Comparison of ENCODE assay signal across 8 mouse cellular contexts in genomic region chr11:20561323-20562002, GRCm38 (mm10). TPM values are rescaled to one million over a fixed set of nuclear protein-coding genes. Genes with fewer than 3 reads are reported as not detected.
DNase-seq lines count a peak whose midpoint lies in the region; ATAC-seq lines count a peak whose summit lies in the region.

No protein-coding gene starts in this region.

- peak overlapping the region; percentile 21; the same call in 1 of the 2 replicates for H3K4me3 ChIP-seq in embryonic facial prominence, embryonic 11.5 days (ENCODE audit: low read depth, low read length)
- peak overlapping the region; percentile 38 for H3K4me3 ChIP-seq in heart, embryonic 15.5 days
- peak overlapping the region; percentile 19; the same call in 1 of the 2 replicates for H3K4me3 ChIP-seq in stomach, embryonic 14.5 days (ENCODE audit: low read depth, low read length)

- no peaks in the 10 kb centered on the region for H3K9me3 ChIP-seq in embryonic facial prominence, embryonic 11.5 days (replicated peaks; ENCODE audit: control insufficient read depth, low read length)
- H3K9me3 ChIP-seq in heart, embryonic 15.5 days (replicated peaks) = no peaks in the 10 kb centered on the region
- H3K9me3 ChIP-seq in stomach, embryonic 14.5 days (ENCODE audit: control insufficient read depth, low read depth, low read length) = no peaks in the 10 kb centered on the region

- no peaks in the 10 kb centered on the region for H3K4me1 ChIP-seq in embryonic facial prominence, embryonic 11.5 days (ENCODE audit: control insufficient read depth, insufficient read depth, low read length)
- H3K4me1 ChIP-seq in heart, embryonic 15.5 days (replicated peaks) = peaks cover 18% of the 10 kb centered on the region
- H3K4me1 ChIP-seq in stomach, embryonic 14.5 days (ENCODE audit: control insufficient read depth, insufficient read depth, low read length) = peaks cover 6% of the 10 kb centered on the region; the same call in 1 of the 2 replicates

- H3K36me3 ChIP-seq in embryonic facial prominence, embryonic 11.5 days (replicated peaks; ENCODE audit: control insufficient read depth, insufficient read depth, low read depth, low read length) = no peaks in the 10 kb centered on the region
- H3K36me3 ChIP-seq in heart, embryonic 15.5 days = no peaks in the 10 kb centered on the region
- H3K36me3 ChIP-seq in stomach, embryonic 14.5 days (ENCODE audit: control insufficient read depth, insufficient read depth, low read length) = no peaks in the 10 kb centered on the region

- H3K9ac ChIP-seq in embryonic facial prominence, embryonic 11.5 days (replicated peaks; ENCODE audit: low read length) = peak overlapping the region; percentile 39; the same call in 1 of the 2 replicates
- H3K9ac ChIP-seq in heart, embryonic 15.5 days = no peak overlapping the region
- no peak overlapping the region for H3K9ac ChIP-seq in stomach, embryonic 14.5 days (replicated peaks; ENCODE audit: low read depth, low read length)

- peak; percentile 37 to 79 for DNase-seq in adrenal gland, adult (ENCODE audit: inconsistent age in 2 of 2, low spot score in 1 of 2)
- DNase-seq in adrenal gland, adult 8-10 months = no peak
- peak; percentile 72 for DNase-seq in adrenal gland, postnatal 10 days
- peak; percentile 81 for DNase-seq in embryonic facial prominence, embryonic 11.5 days (ENCODE audit: low spot score)
- peak; percentile 42 to 74 for DNase-seq in kidney, postnatal 36 days

- 12% methylated on average over 13 of the region's 13 CpGs for WGBS in embryonic facial prominence, embryonic 11.5 days
- WGBS in heart, embryonic 15.5 days = 7% methylated on average over 13 of the region's 13 CpGs
- 3% methylated on average over 13 of the region's 13 CpGs for WGBS in stomach, embryonic 14.5 days

- ATAC-seq in embryonic facial prominence, embryonic 11.5 days (replicated peaks; ENCODE audit: insufficient number of reproducible peaks, low FRiP score, low TSS enrichment, low read depth) = peak; percentile 98
- ATAC-seq in heart, embryonic 15.5 days (replicated peaks; ENCODE audit: insufficient number of reproducible peaks, insufficient read depth, low FRiP score, low read depth) = peak; percentile 96
- ATAC-seq in megakaryocyte progenitor cell, adult 5-6 weeks (replicated peaks; ENCODE audit: poor library complexity) = peak; percentile 86
- peak; percentile 94 for ATAC-seq in stomach, embryonic 14.5 days (ENCODE audit: insufficient number of reproducible peaks, insufficient read depth, low FRiP score, low read depth)

- no peaks in the 10 kb centered on the region for H3K27me3 ChIP-seq in embryonic facial prominence, embryonic 11.5 days (ENCODE audit: control insufficient read depth, insufficient read depth, low read length)
- no peaks in the 10 kb centered on the region for H3K27me3 ChIP-seq in heart, embryonic 15.5 days
- no peaks in the 10 kb centered on the region for H3K27me3 ChIP-seq in stomach, embryonic 14.5 days (ENCODE audit: control insufficient read depth, insufficient read depth, low read length)

- peak overlapping the region; percentile 29; the same call in 1 of the 2 replicates for H3K4me2 ChIP-seq in embryonic facial prominence, embryonic 11.5 days (ENCODE audit: low read depth, low read length)
- H3K4me2 ChIP-seq in heart, embryonic 15.5 days = peak overlapping the region; percentile 53
- H3K4me2 ChIP-seq in stomach, embryonic 14.5 days (replicated peaks; ENCODE audit: low read depth, low read length) = peak overlapping the region; percentile 47

- no peak overlapping the region for H3K27ac ChIP-seq in embryonic facial prominence, embryonic 11.5 days (replicated peaks; ENCODE audit: low read depth, low read length)
- peak overlapping the region; percentile 57 for H3K27ac ChIP-seq in heart, embryonic 15.5 days
- 0 out of 2 replicates have a peak overlapping the region, but pooled peaks have one; percentile 52 for H3K27ac ChIP-seq in stomach, embryonic 14.5 days (ENCODE audit: low read length)

RNA-seq across cellular contexts. Expression of gene Sertad2, which starts 18.4 kb away (rescaled TPM):
- 10 to 100 TPM; 12.2 to 21.3 (median 14.4) TPM for total RNA-seq in adrenal gland, adult 8-10 months (2022)
- 10 to 100 TPM; 13.5 to 17.7 TPM for total RNA-seq in adrenal gland, postnatal 10 days (2021)
- polyA plus RNA-seq in embryonic facial prominence, embryonic 11.5 days (2014; fragmentation: Nextera tagmentation; extraction: Ambion mirVana) = 15.5 and 16.0 TPM in 2 replicates
- polyA plus RNA-seq in heart, embryonic 15.5 days (2015; fragmentation: Nextera tagmentation; extraction: Ambion mirVana) = 32.0 and 33.7 TPM in 2 replicates
- total RNA-seq in megakaryocyte progenitor cell, adult 5-6 weeks (2015) = 8.8 and 11.3 TPM in 2 replicates
- 6.9 and 9.4 TPM in 2 replicates for total RNA-seq in megakaryocyte progenitor cell, adult 5-6 weeks (2017)
- 32.6 and 36.0 TPM in 2 replicates for polyA plus RNA-seq in stomach, embryonic 14.5 days (2014; fragmentation: Nextera tagmentation; extraction: Ambion mirVana)
